Mouse (Mus musculus) spleen, adult 2 months (tissue): ENCODE results near the gene Mrpl41. TPM values are rescaled to one million over a fixed set of nuclear protein-coding genes. Genes with fewer than 3 reads are reported as not detected.

ENCODE experiments used
- DNase-seq, 2 experiments: peaks; one replicate each; pipeline versions ENCODE4 v3.0.0 to v3.0.0-alpha.2; 2012 to 2021; ENCODE audit warnings: low spot score in 2 of 2, low read depth in 1 of 2
- H3K27ac ChIP-seq: fragments of 200-500 bp; 2 replicates; pipeline ENCODE4 v1.5.1; 2012; ENCODE audit warnings: low read length, inconsistent platforms; ENCODE audit not compliant: insufficient read depth
- H3K27me3 ChIP-seq: fragments of 200-500 bp; 2 replicates; pipeline ENCODE4 v1.6.1; 2012; ENCODE audit warnings: mild to moderate bottlenecking, moderate library complexity, low read length, inconsistent platforms; ENCODE audit not compliant: control insufficient read depth, insufficient read depth
- H3K36me3 ChIP-seq: fragments of 200-500 bp; 2 replicates; pipeline ENCODE4 v1.6.1; 2012; ENCODE audit warnings: mild to moderate bottlenecking, low read length, inconsistent platforms; ENCODE audit not compliant: control insufficient read depth, insufficient read depth
- H3K4me1 ChIP-seq: fragments of 200-500 bp; 2 replicates; pipeline ENCODE4 v1.6.1; 2011; ENCODE audit warnings: inconsistent platforms; ENCODE audit not compliant: control insufficient read depth, insufficient read depth, insufficient read length
- H3K4me3 ChIP-seq: fragments of 200-500 bp; 2 replicates; pipeline ENCODE4 v1.5.1; 2011; ENCODE audit warnings: mild to moderate bottlenecking, inconsistent platforms; ENCODE audit not compliant: insufficient read depth, insufficient read length; ENCODE audit errors: extremely low read depth
- CTCF ChIP-seq: fragments of 200-500 bp; IDR thresholded peaks from 2 replicates; pipeline ENCODE4 v1.5.1; 2011; ENCODE audit warnings: mild to moderate bottlenecking, inconsistent platforms; ENCODE audit not compliant: insufficient read depth, insufficient read length, insufficient replicate concordance; ENCODE audit errors: extremely low read depth
- POLR2A ChIP-seq: fragments of 200-500 bp; IDR thresholded peaks from 2 replicates; pipeline ENCODE4 v1.6.1; 2011; ENCODE audit warnings: low read depth, low read length, inconsistent platforms
- WGBS: fragments of 180-500 bp; shearing (Covaris S2); methylation state at CpG from one replicate; pipeline ENCODE4 v1.1.7; 2018; 5-methylcytosine and 5-hydroxymethylcytosine counted together
- polyA plus RNA-seq: library from polyadenylated mRNA; depleted of rRNA; stranded (reverse); fragments of >200 nt; gene quantifications from 2 replicates; pipeline ENCODE4 v1.2.3, GENCODE M21; 2012; rRNA removed

Mrpl41 gene
- polyA plus RNA-seq, result 12.6 and 18.8 TPM in 2 replicates

GRCm38 (mm10) chr2:24974906-24975703, at the start of gene Mrpl41:
TSS of gene Mrpl41 (minus strand) at chr2:24975098.
- Histone ChIP-seq H3K4me1 (peaks cover 5% of the 10 kb centered on the region; the same call in 1 of the 2 replicates), H3K27me3 (no peaks in the 10 kb centered on the region), H3K36me3 (peaks cover 7% of the 10 kb centered on the region; the same call in 1 of the 2 replicates), H3K27ac (peak within 1 kb of the TSS; percentile 94), H3K4me3 (peak within 1 kb of the TSS; percentile 89)
- peak; percentile 96 for TF ChIP-seq POLR2A
- no peak for TF ChIP-seq CTCF
- under 1% methylated on average over 64 of the region's 64 CpGs for WGBS
- DNase-seq, result peak; percentile 91 to 96

DNA sequence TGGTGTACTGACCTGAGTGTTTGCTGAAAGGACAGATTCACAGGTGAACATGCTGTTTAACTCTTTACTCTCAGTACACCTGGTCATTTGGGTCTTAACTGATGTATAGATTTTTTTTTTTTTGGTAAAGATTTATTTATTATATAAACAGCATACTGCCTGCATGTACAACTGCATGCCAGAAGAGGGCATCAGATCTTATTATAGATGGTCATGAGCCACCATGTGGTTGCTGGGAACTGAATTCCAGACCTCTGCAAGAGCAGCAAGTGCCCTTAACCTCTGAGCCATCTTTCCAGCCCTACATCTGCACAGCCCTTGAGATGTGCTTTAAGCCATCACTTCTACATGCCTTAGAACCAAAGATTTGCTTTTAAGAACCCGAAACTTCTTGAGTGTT, 47.8 kb upstream of the Mrpl41 start:
- Histone ChIP-seq H3K4me1 (no peaks in the 10 kb centered on the region), H3K36me3 (peaks cover 18% of the 10 kb centered on the region), H3K27me3 (no peaks in the 10 kb centered on the region), H3K27ac (no peak overlapping the region), H3K4me3 (no peak overlapping the region)
- TF ChIP-seq CTCF (no peak), POLR2A (no peak)
- 88% methylated on average over 1 of the region's 1 CpGs for whole genome bisulfite sequencing
- DNase-seq, result no peak

DNA sequence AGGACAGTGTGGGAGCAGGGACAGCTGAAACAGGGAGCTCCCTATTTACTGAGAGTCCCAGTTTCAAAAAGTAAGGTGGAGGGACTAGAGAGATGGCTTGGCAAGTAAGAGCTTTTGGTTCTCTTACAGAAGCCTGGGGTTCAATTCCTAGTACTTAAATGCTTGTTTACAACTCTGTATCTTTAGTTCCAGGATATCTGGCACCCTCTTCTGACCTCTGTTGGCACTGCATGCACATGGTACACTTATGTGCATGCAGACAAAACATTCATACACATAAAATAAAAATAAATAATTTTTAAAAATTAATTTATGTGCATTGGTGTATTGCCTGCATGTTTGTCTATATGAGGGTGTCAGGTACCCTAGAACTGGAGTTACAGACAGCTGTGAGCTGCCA, 33.4 kb upstream of the Mrpl41 start:
- Histone ChIP-seq H3K27me3 (no peaks in the 10 kb centered on the region), H3K4me3 (no peak overlapping the region), H3K4me1 (no peaks in the 10 kb centered on the region), H3K27ac (no peak overlapping the region), H3K36me3 (peaks cover 18% of the 10 kb centered on the region; the same call in 1 of the 2 replicates)
- TF ChIP-seq CTCF, result no peak
- no peak for TF ChIP-seq POLR2A
- no peak for DNase-seq

GRCm38 (mm10) chr2:25006767-25007166, 31.9 kb upstream of the Mrpl41 start:
- peaks cover 22% of the 10 kb centered on the region; the same call in 1 of the 2 replicates for H3K36me3 ChIP-seq
- WGBS, result 94% methylated on average over 1 of the region's 1 CpGs
- DNase-seq, result no peak
- TF ChIP-seq CTCF, result no peak
- no peak for TF ChIP-seq POLR2A
- no peak overlapping the region for H3K27ac ChIP-seq
- H3K27me3 ChIP-seq, result no peaks in the 10 kb centered on the region
- no peak overlapping the region for H3K4me3 ChIP-seq
- no peaks in the 10 kb centered on the region for H3K4me1 ChIP-seq

DNA sequence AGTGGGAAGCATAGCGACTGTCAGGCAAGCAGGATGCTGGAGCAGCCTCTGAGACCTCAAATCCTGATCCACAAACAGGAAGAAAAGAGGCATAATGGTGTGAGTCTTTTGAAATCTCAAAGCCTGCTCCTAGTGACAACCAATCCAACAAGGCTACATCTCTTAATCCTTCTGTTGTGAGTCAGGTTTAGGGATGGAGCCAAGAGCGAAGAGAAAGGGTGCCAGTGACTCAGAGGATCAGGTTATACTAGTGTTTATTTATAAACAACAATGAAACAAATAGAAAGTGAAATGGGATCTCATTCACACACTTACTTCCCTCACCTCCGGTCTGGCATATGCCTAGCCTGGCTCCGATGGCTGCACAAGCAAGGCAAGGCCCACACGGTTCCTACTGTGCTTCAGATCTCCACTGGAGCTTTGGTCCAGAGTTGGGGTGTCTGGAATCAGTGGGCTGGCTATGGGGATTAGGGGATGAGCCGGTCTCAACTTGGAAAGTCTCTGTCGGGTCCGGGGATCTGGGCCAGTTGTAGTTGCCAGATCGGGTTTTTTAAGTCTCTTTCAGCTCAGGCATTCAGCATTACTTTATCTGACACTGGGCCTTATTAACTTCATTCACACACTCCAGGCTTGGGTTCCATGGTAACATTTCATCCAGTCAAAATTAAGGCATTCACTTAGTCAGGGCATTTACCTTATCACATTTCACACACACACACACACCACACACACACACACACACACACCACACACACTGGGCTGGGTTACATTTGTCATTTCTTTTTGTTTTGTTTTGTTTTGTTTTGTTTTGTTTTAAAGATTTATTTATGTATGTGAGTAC, 29.3 kb upstream of the Mrpl41 start:
- Histone ChIP-seq H3K4me1 (no peaks in the 10 kb centered on the region), H3K4me3 (no peak overlapping the region), H3K27me3 (no peaks in the 10 kb centered on the region), H3K36me3 (peaks cover 19% of the 10 kb centered on the region), H3K27ac (no peak overlapping the region)
- WGBS, result 94% methylated on average over 9 of the region's 9 CpGs
- DNase-seq, result no peak
- TF ChIP-seq CTCF, result no peak
- no peak for TF ChIP-seq POLR2A

DNA sequence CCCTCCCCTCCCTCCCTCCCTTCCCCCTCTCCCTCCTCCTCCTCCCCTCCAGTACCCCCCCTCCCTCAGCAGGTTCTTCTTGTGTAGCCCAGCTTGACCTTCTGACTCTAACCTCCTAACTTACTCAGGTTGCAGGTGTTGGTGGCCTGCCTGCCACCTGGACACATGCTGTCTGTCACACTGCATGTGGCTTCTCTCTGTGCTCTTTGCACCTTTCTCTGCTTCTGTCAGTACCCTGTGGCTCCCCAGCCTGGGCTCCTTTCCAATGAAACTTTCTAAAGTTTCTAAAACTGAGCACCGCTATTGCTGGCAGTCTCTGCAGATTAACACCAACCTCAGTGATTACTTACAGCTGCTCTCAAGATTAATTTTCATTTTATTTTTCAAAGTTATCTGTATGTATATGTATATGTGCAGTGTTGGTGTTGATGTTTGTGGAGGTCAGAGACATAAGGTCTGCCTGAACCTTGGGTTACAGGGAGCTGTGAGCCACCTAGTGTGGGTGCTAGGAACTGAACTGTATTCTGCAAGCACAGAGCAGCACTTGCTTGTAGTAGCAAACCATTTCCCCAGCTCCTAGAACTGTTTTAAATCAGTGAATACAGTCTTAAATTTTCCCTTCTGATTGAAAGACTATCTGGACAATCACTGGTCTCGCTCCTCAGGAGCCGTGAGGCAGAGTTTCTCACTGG, 25.8 kb upstream of the Mrpl41 start:
- TF ChIP-seq CTCF, result no peak
- TF ChIP-seq POLR2A, result no peak
- Histone ChIP-seq H3K27ac (no peak overlapping the region), H3K27me3 (no peaks in the 10 kb centered on the region), H3K4me3 (no peak overlapping the region), H3K4me1 (no peaks in the 10 kb centered on the region), H3K36me3 (peaks cover 41% of the 10 kb centered on the region)
- 97% methylated on average over 3 of the region's 3 CpGs for WGBS
- DNase-seq, result peak in 1 of 2 experiments; percentile 25
